Mouse (Mus musculus) bone marrow macrophage, adult 2 months (primary cell): ENCODE data around the gene Ak2. TPM values are rescaled to one million over a fixed set of nuclear protein-coding genes. Genes with fewer than 3 reads are reported as not detected.

Source experiments
- H3K27ac ChIP-seq: 2 replicates; pipeline ENCODE4 v1.5.1; 2012; ENCODE audit warnings: low read depth, low read length; ENCODE audit not compliant: insufficient read depth
- H3K4me1 ChIP-seq: 2 replicates; pipeline ENCODE4 v1.6.1; 2012; ENCODE audit warnings: low read length; ENCODE audit not compliant: control insufficient read depth, insufficient read depth
- H3K4me3 ChIP-seq: 2 replicates; pipeline ENCODE4 v1.5.1; 2012; ENCODE audit warnings: mild to moderate bottlenecking, low read length, moderate library complexity; ENCODE audit not compliant: insufficient read depth
- CTCF ChIP-seq: IDR thresholded peaks from 2 replicates; pipeline ENCODE4 v1.5.1; 2012; ENCODE audit warnings: low read depth, mild to moderate bottlenecking, low read length, moderate library complexity
- POLR2A ChIP-seq: IDR thresholded peaks from 2 replicates; pipeline ENCODE4 v1.6.1; 2012; ENCODE audit warnings: mild to moderate bottlenecking, low read depth, low read length, borderline replicate concordance
- polyA plus RNA-seq: library from polyadenylated mRNA; stranded (reverse); fragments of >200 nt; gene quantifications from 2 replicates; pipeline ENCODE4 v1.2.4, GENCODE M21; 2012; ENCODE audit not compliant: missing spikeins, insufficient read depth, insufficient read length

The Ak2 gene
- polyA plus RNA-seq, 1 experiment, result 54.5 TPM

DNA sequence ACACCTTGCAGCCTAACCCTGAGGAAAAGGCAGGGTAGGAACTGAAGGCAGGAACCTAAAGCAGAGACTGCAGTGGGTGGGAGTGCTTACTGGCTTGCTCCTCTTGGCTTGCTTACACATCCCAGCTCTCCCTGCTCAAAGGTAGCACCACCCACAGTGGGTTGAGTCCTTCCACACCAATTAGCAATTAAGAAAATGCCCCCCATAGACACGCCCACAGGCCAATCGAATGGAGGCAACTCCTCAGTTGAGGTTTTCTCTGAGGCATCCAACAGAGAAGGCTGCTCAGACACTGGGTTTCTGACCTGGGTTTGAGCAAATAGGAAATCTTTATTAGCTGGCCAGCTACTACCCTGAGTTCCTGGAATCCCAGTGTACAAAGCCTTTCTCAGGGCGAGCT lies 2.8 kb upstream of the Ak2 start:
- Histone ChIP-seq H3K4me1 (peaks cover 27% of the 10 kb centered on the region), H3K4me3 (no peak overlapping the region), H3K27ac (no peak overlapping the region)
- TF ChIP-seq CTCF, result no peak
- no peak for TF ChIP-seq POLR2A

GRCm38 (mm10) chr4:128989678-128990077 lies 2.1 kb upstream of the Ak2 start:
- no peak overlapping the region for H3K4me3 ChIP-seq
- TF ChIP-seq CTCF (no peak), POLR2A (no peak)
- H3K27ac ChIP-seq, result no peak overlapping the region
- H3K4me1 ChIP-seq, result peaks cover 24% of the 10 kb centered on the region

- H3K4me1 ChIP-seq, result peaks cover 25% of the 10 kb centered on the region
- H3K4me3 ChIP-seq, result no peak overlapping the region
- no peak overlapping the region for H3K27ac ChIP-seq
- TF ChIP-seq CTCF, result no peak
- no peak for TF ChIP-seq POLR2A
Observed at GRCm38 (mm10) chr4:128992176-128992575, 418 bp downstream of the Ak2 start.

- TF ChIP-seq CTCF, result no peak
- no peak for TF ChIP-seq POLR2A
- peaks cover 25% of the 10 kb centered on the region for H3K4me1 ChIP-seq
- peak overlapping the region; percentile 74 for H3K27ac ChIP-seq
Observed at GRCm38 (mm10) chr4:128993025-128993662, 1.4 kb downstream of the Ak2 start.

DNA sequence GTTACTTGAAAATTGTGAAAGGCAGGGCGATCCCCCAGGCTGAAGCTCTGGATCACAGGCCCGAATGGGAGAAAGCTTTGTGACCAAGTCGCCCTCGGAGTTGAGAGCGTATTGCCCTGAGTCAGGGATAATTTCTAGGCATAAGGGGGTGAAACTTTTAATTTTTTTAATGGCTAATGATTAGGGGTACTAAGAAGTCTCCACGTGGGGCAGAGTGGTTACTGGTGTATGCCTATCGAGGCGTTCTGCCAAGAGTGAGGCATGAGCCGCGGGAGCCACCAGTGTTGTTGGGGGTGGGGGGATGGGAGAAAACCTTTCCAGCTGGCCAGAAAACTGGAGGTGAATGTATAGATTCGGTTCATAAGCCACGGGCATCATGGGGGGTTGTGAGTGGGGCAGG lies 1.9 kb downstream of the Ak2 start:
- peak overlapping the region; percentile 74 for H3K27ac ChIP-seq
- TF ChIP-seq POLR2A, result no peak
- no peak for TF ChIP-seq CTCF
- H3K4me1 ChIP-seq, result peaks cover 25% of the 10 kb centered on the region
- H3K4me3 ChIP-seq, result peak overlapping the region; percentile 99

More at GRCm38 (mm10) chr4:128993025-128993662, 1.4 kb downstream of the Ak2 start:
- peak overlapping the region; percentile 99 for H3K4me3 ChIP-seq

GRCm38 (mm10) chr4:128995238-128995637 lies 3.5 kb downstream of the Ak2 start:
- H3K27ac ChIP-seq, result no peak overlapping the region
- no peak overlapping the region for H3K4me3 ChIP-seq
- H3K4me1 ChIP-seq, result peaks cover 25% of the 10 kb centered on the region
- TF ChIP-seq POLR2A, result no peak
- TF ChIP-seq CTCF, result no peak

DNA sequence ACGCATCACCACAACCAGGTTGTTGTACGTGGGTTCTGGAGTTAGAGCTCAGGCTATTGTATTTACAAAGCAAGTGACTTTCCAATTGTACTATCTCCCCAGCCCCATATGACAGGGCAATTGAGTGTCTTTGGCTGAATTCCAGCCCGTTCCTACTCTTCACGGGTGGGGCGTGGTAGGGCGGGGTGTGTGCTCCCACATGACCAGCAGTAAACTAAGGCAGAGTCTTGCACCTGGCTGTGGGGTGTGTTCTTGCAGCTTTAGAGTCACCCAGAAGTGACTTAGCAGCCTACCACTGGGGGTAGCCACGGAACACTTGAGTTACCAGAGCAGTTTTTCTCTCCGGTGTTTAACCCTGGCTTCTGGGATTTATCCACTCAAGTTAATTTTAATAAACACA lies 5.5 kb downstream of the Ak2 start:
- H3K4me3 ChIP-seq, result no peak overlapping the region
- peaks cover 23% of the 10 kb centered on the region for H3K4me1 ChIP-seq
- no peak overlapping the region for H3K27ac ChIP-seq
- TF ChIP-seq POLR2A (no peak), CTCF (no peak)

DNA sequence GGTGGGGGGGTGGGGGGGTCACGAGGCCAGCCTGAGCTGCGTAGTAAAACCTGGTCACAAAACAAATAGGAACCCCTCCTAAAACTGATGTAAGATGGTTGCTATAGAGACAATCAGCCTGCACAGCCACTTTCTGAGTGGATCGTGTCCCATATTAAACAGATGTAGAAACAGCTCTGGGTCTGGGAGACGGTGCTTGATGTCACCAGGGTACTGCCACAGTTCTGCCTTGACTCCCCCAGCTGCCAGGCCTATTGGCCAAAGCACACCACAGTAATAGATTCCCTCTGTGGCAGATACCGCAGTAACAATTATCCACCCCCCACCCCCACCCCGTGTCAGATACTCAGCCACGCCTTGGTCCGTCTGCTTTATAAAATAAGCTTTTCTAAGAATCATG lies 6.6 kb downstream of the Ak2 start:
- Histone ChIP-seq H3K4me1 (peaks cover 22% of the 10 kb centered on the region), H3K4me3 (no peak overlapping the region), H3K27ac (no peak overlapping the region)
- TF ChIP-seq POLR2A, result no peak
- TF ChIP-seq CTCF, result no peak

- no peak for TF ChIP-seq POLR2A
- H3K27ac ChIP-seq, result no peak overlapping the region
Observed at GRCm38 (mm10) chr4:129000786-129001185, 9.0 kb downstream of the Ak2 start.

GRCm38 (mm10) chr4:129003720-129004119 lies 12.0 kb downstream of the Ak2 start:
- TF ChIP-seq CTCF (no peak), POLR2A (no peak)
- no peak overlapping the region for H3K27ac ChIP-seq
- no peak overlapping the region for H3K4me3 ChIP-seq
- H3K4me1 ChIP-seq, result peaks cover 37% of the 10 kb centered on the region

More at GRCm38 (mm10) chr4:129000786-129001185, 9.0 kb downstream of the Ak2 start:
- H3K4me1 ChIP-seq, result peaks cover 21% of the 10 kb centered on the region
- no peak overlapping the region for H3K4me3 ChIP-seq

DNA sequence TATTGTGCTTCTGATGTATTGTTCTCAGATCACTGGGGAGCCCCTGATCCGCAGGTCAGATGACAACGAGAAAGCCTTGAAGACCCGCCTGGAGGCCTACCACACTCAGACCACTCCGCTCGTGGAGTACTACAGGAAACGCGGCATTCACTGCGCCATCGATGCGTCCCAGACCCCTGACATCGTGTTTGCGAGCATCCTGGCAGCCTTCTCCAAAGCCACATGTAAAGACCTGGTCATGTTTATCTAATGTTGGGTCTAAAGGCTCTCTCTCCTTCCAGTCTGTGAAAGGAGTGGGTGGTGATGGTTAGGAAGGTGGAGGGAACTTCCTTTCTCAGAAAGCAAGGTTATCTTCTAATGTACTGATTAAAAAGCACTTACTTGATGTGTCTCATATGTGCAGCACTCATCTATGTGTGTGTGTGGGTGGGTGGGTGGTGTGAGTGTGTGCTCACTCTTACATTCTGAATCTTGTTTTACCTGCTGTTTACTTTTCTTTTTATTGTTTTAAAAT lies 16.3 kb downstream of the Ak2 start:
- TF ChIP-seq POLR2A (no peak), CTCF (no peak)
- Histone ChIP-seq H3K27ac (peak overlapping the region; percentile 65), H3K4me1 (peaks cover 42% of the 10 kb centered on the region), H3K4me3 (no peak overlapping the region)
